Mouse (Mus musculus) lung, embryonic 16.5 days (tissue): ENCODE results near the gene Ston2. TPM values are rescaled to one million over a fixed set of nuclear protein-coding genes. Genes with fewer than 3 reads are reported as not detected.
A peak's percentile ranks its signal among the peaks of the same experiment; 100 is the strongest.
"Not testable (repeated sequence)": the region's sequence is repeated elsewhere in the genome, so short reads cannot be mapped to it uniquely, and the experiment has no call there.

ENCODE experiments used
- ATAC-seq: fragments of 200-750 bp; cut with Nextera tagmentation; 2 replicates; pipeline ENCODE4 v1.8.0; 2017; ENCODE audit warnings: low read depth, mild to moderate bottlenecking, moderate library complexity
- H3K27ac ChIP-seq: fragments of 300-500 bp; sonication (generic); 2 replicates; pipeline ENCODE4 v1.5.1; 2014; ENCODE audit warnings: mild to moderate bottlenecking, control low read depth, low read length
- H3K27me3 ChIP-seq: fragments of 300-500 bp; sonication (generic); 2 replicates; pipeline ENCODE4 v1.6.1; 2014; ENCODE audit warnings: low read depth, low read length, mixed read lengths; ENCODE audit not compliant: control insufficient read depth, insufficient read depth
- H3K36me3 ChIP-seq: fragments of 300-500 bp; sonication (generic); 2 replicates; pipeline ENCODE4 v1.6.1; 2014; ENCODE audit warnings: low read length; ENCODE audit not compliant: control insufficient read depth, insufficient read depth
- H3K4me1 ChIP-seq: fragments of 300-500 bp; sonication (generic); replicated peaks from 2 replicates; pipeline ENCODE4 v1.6.1; 2014; ENCODE audit warnings: low read length, mixed read lengths; ENCODE audit not compliant: control insufficient read depth, insufficient read depth
- H3K4me2 ChIP-seq: fragments of 300-500 bp; sonication (generic); 2 replicates; pipeline ENCODE4 v1.6.1; 2014; ENCODE audit warnings: low read depth, low read length, control low read depth
- H3K4me3 ChIP-seq: fragments of 300-500 bp; sonication (generic); 2 replicates; pipeline ENCODE4 v1.5.1; 2014; ENCODE audit warnings: mild to moderate bottlenecking, low read length, control low read depth
- H3K9ac ChIP-seq: fragments of 300-500 bp; sonication (generic); 2 replicates; pipeline ENCODE4 v1.6.1; 2014; ENCODE audit warnings: low read length, control low read depth
- H3K9me3 ChIP-seq: fragments of 300-500 bp; sonication (generic); 2 replicates; pipeline ENCODE4 v1.6.1; 2016; ENCODE audit warnings: low read length; ENCODE audit not compliant: control insufficient read depth
- WGBS: fragments of 180-500 bp; shearing (Covaris S2); extraction: QIAGEN DNeasy Blood & Tissue Kit; methylation state at CpG from one replicate; pipeline ENCODE4 v1.1.7; 2014; 5-methylcytosine and 5-hydroxymethylcytosine counted together
- microRNA-seq: library from miRNA; unstranded; fragments of <30 nt; microRNA quantifications from one replicate; pipeline ENCODE4, GENCODE M21; 2016
- polyA plus RNA-seq: library from polyadenylated mRNA; unstranded; fragments of >200 nt; fragmentation: Nextera tagmentation; extraction: Ambion mirVana; gene quantifications from 2 replicates; pipeline ENCODE4 v1.2.1, GENCODE M21; 2015

The Ston2 gene
- polyA plus RNA-seq, 1 experiment from 2014 or later: 7.5 TPM

DNA sequence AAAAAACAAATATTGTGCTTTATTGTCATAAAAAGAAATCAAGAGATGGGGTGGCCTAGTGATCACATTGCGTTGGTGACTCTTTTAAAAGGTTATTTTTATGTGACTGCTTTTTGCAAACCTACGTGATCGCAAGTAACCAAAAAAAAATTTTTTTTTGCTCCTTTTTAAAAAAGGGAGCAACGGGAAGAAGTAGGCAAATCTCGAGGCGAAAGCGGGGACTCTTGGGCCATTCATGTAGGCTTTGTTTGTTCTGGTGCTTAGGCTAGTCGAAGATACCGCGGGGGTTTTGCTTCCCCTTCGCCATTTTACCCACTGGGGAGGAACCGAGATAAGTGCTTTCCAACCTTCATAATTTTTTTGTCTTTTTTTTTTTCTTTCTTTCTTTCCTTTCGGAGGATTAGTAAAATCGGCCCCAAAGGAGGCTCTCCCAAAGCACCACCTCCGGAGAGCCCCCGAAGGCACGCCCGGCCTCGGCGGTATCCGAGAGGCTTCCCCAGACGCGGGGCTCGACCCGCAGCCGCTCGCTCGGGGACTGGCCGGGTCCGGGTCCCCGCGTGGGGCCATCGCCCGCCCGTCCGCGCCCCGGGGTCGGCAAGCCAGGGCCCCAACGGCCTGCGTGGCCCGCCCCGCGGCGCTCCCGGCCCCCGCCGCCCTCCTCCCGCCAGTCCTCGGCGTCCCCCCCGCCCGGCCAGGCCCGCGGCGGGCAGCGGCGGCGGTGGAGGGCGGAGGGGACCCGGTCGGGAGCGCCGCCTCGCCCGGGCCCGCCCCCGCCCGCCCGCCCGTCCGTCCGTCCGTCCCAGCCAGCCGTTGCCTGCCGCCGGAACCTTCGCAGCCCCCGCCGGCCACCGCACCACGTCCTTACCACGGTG lies 199.3 kb downstream of the Ston2 start:
- WGBS: under 1% methylated on average over 46 of the region's 83 CpGs
- Histone ChIP-seq H3K27ac (peak overlapping the region; percentile 100), H3K9me3 (no peaks in the 10 kb centered on the region), H3K4me2 (peak overlapping the region; percentile 71), H3K9ac (peak overlapping the region; percentile 99), H3K36me3 (peaks cover 6% of the 10 kb centered on the region; the same call in 1 of the 2 replicates), H3K4me1 (peaks cover 14% of the 10 kb centered on the region), H3K4me3 (peak overlapping the region; percentile 80), H3K27me3 (no peaks in the 10 kb centered on the region)
- ATAC-seq: peak; percentile 9; the same call in 1 of the 2 replicates

DNA sequence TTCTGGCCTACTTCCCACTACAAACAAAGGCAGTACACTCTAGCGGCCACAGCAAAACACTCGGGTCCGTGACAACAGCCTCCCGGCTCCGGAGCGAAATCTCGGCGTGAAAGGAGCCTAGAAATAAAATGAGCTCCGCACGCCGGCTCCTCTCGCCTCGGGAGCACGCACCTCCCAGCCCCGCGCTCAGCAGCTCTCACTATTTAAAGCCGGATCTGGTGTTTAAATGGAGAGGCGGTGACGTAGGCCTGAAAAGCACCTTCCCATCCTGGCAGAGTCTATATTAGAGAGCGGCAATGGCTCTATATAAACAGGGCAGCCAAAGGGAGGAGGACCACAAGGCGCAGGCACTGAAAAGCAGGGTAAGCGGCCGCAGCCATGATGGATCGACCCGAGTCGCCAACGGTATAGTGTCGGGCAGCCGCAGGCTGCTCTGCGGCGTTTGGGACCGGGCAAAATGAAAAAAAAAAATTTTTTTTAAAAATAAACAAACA lies 200.0 kb downstream of the Ston2 start:
- H3K27ac ChIP-seq: peak overlapping the region; percentile 100
- H3K4me1 ChIP-seq: peaks cover 14% of the 10 kb centered on the region
- H3K9me3 ChIP-seq: no peaks in the 10 kb centered on the region
- H3K36me3 ChIP-seq: peaks cover 8% of the 10 kb centered on the region; the same call in 1 of the 2 replicates
- peak; percentile 91 for ATAC-seq
- no peaks in the 10 kb centered on the region for H3K27me3 ChIP-seq
- H3K9ac ChIP-seq: peak overlapping the region; percentile 99
- H3K4me2 ChIP-seq: peak overlapping the region; percentile 71
- H3K4me3 ChIP-seq: peak overlapping the region; percentile 80
- WGBS: under 1% methylated on average over 32 of the region's 32 CpGs

DNA sequence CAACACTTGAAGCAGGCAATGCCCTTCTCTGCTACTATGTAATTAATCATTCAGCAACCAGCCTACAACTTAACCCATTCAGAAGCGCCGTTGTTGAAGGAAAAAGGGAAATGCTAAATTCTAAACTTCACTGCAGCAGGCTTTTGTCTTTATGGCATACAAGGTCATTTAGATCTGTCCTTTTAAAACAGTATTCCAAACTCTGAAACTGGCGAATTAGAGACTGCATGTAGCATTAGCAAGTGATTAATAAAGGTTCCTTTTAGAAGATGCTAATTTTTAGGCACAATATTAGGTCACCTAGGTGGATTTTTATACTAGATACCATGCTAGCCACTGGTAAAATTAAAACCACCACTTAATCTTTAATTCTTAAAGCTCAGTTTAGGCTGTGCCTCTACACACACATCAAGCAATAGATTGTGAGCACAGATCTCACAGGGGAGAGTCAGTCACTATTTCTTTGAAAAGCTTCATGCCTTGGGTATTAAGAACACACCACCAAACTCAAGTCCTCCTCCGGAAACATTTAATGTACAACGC lies 200.6 kb downstream of the Ston2 start:
- WGBS: 6% methylated on average over 5 of the region's 5 CpGs
- Histone ChIP-seq H3K27me3 (no peaks in the 10 kb centered on the region), H3K4me1 (peaks cover 17% of the 10 kb centered on the region), H3K9me3 (no peaks in the 10 kb centered on the region), H3K9ac (peak overlapping the region; percentile 99), H3K4me3 (peak overlapping the region; percentile 80), H3K27ac (peak overlapping the region; percentile 100), H3K36me3 (peaks cover 8% of the 10 kb centered on the region; the same call in 1 of the 2 replicates), H3K4me2 (peak overlapping the region; percentile 71)
- no peak for ATAC-seq

DNA sequence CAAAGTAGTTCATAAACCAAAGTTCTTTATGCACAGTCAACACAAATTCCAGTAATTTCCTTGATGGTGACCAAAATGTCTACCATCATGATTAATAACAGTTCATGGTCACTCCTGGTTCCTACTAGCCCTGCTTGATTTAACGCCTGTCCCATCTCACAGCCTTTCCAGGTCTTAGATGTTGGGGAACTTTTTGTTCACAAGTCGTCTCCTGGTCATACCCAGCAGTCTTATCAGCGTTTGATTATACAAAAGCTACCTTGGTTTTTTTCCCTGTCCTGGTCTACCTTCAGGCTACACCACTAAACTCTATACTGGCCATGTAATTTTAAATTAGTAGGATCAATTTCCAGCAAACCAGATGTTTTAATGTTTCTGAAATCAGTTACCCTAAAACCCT lies 201.1 kb downstream of the Ston2 start:
- H3K4me3 ChIP-seq: peak overlapping the region; percentile 80
- H3K36me3 ChIP-seq: peaks cover 8% of the 10 kb centered on the region; the same call in 1 of the 2 replicates

DNA sequence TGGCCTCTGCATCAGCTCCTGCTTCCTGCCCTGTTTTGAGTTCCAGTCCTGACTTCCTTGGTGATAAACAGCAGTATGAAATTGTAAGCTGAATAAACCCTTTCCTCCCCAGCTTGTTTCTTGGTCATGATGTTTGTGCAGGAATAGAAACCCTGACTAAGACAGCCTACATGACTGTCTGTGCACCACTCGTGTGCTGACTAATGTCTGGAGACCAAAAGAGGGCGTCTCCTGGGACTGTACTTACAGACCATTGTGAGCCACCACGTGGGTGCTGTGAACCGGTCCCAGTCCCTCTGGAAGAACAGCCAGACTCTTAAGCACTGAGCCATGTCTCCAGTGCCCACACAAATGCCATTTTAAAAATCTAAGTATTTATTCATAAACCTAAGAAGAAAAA lies 202.4 kb downstream of the Ston2 start:
- not testable (repeated sequence) for H3K4me3 ChIP-seq, H3K4me2 ChIP-seq, H3K27me3 ChIP-seq, ATAC-seq, H3K9me3 ChIP-seq, H3K36me3 ChIP-seq, H3K27ac ChIP-seq, H3K9ac ChIP-seq
- WGBS: 93% methylated on average over 4 of the region's 4 CpGs
- peaks cover 15% of the 10 kb centered on the region for H3K4me1 ChIP-seq

More for the DNA sequence above, 201.1 kb downstream of the Ston2 start:
- Histone ChIP-seq H3K27me3 (no peaks in the 10 kb centered on the region), H3K4me1 (peaks cover 17% of the 10 kb centered on the region), H3K9ac (peak overlapping the region; percentile 99), H3K9me3 (no peaks in the 10 kb centered on the region), H3K4me2 (peak overlapping the region; percentile 71), H3K27ac (no peak overlapping the region)
- no peak for ATAC-seq
- WGBS: 35% methylated on average over 3 of the region's 3 CpGs

DNA sequence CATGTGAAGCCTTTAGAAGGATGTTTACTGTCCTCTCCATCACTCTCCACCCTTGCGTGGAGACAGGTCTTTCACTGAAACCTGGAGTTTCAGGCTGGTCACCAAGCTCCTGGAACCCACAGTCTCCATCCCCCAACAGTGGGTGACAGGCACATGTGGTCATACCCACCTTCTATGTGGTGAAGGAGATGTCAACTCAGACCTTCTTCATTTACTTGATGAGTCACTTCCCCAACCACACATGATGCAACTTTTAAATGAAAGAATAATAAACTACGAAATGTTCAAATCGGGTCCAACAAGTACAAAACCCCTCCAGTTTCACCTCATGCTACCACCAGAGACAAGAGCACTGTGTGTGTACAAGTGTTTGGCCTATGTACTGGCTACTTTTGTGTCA lies 203.0 kb downstream of the Ston2 start:
- H3K9ac ChIP-seq: no peak overlapping the region
- peaks cover 8% of the 10 kb centered on the region; the same call in 1 of the 2 replicates for H3K36me3 ChIP-seq
- H3K9me3 ChIP-seq: no peaks in the 10 kb centered on the region
- 74% methylated on average over 3 of the region's 3 CpGs for WGBS
- no peak overlapping the region for H3K27ac ChIP-seq
- no peak for ATAC-seq
- H3K27me3 ChIP-seq: no peaks in the 10 kb centered on the region
- no peak overlapping the region for H3K4me3 ChIP-seq
- H3K4me1 ChIP-seq: peaks cover 12% of the 10 kb centered on the region
- no peak overlapping the region for H3K4me2 ChIP-seq

DNA sequence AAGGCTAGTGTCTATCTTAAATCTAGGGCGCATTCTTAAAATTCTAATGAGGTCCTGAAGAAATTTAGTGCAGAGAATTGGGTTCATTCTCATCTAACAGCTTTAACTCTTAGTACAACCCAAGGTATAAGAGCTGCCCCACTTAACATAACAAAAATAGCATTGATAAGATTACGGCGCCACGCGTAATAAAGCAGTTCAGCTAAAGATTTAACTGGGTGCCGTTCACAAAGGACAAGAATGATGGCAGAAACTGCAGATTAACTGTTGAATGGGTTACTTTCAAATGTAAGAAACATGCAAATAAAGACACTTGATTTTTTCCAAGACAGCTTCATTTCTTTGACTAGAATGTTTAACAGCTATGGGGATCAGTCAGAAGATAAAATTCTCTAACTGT lies 204.8 kb downstream of the Ston2 start:
- WGBS: 66% methylated on average over 6 of the region's 6 CpGs
- Histone ChIP-seq H3K36me3 (peaks cover 15% of the 10 kb centered on the region), H3K9ac (no peak overlapping the region), H3K4me1 (peaks cover 12% of the 10 kb centered on the region), H3K27me3 (no peaks in the 10 kb centered on the region), H3K27ac (no peak overlapping the region), H3K9me3 (no peaks in the 10 kb centered on the region), H3K4me3 (no peak overlapping the region), H3K4me2 (no peak overlapping the region)
- no peak for ATAC-seq

Small RNA genes lying within 50 kb of the gene (microRNA-seq; reads per million reads assigned to microRNA genes)
- gene Gm22015: not detected

Other genes starting within 250 kb of the Ston2 start
- 42.5 and 46.9 TPM in 2 replicates for gene Gtf2a1, start 197.9 kb downstream of the Ston2 start, polyA plus RNA-seq
- gene Sel1l, start 60.8 kb upstream of the Ston2 start, polyA plus RNA-seq: 105 and 106 TPM in 2 replicates